Mouse (Mus musculus) c-Kit-positive CD71-negative TER-119-negative erythroid progenitor cells, embryonic 14.5 days (primary cell): Measurements from ENCODE around the gene Ing2.

Source experiments
- DNase-seq: peaks from one replicate; pipeline ENCODE4 v3.0.0-alpha.2; 2013; ENCODE audit warnings: low read depth

The Ing2 gene

DNA sequence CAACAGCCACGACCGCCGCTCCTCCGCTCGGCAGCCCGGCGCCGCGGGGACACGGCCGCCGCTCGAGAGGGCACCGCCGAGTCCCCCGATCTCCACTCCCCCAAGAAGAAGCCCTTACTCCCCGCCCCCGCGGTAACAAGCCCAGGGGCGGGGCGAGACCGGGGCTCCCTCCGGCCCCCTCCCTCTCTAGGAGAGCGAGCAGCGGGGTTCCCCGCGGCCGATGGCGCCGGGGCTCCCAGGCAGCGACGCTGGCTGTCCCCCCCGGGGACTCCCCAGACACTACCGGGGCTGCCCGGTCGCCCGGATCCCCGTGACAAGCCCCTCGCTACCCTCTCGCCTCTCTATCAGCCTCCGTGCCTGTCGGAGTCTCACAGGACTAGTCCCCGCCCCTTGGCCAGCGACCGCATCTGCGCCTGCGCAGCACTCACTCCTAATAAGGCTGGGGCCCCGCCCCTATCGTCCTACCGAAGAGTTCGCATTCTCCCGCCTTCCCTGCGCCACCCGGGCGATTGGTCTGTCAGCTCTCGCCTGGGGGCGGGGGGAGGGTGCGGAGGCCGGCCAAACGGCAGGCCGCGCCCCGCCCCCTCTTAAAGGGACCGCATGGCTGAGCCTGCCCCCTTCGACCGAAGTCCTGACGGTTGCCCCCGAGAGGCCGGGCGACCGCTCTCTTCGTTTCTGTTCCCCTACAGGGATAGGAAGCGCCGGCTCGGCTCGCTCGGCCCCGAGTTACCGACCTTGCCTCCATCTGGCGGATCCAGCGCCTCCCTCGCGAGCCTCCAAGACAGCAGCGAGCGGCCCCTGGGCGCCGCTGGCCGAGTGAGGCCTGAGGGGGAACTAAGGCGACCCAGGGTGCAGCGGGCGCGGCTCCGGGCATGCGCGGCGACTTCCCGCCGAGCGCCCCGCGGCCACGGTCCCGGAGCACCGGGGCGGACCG lies at the start of gene Ing2:
TSS of gene Ing2 (minus strand) at position 780 of the 934 bp plus-strand sequence.
- DNase-seq, result peak; percentile 99

DNA sequence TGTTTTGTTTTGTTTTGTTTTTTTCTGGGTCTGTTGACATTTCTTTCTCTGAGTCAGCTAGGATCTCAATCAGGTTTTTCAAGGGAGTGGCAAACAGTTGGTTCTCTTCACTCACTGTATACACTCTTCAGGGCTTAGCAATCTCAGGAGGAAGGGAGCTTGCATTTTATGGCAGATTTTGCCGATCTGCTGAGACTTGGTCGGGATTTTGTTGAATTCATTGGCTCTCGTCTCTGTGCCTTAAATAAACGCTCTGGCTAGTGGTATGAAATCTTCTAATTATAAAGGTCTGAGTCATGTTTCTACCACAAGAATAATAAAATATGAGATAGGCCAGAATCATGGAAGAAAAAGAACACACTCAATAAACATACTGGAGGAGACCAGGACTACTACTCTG lies 46.3 kb upstream of the Ing2 start:
- no peak for DNase-seq

DNA sequence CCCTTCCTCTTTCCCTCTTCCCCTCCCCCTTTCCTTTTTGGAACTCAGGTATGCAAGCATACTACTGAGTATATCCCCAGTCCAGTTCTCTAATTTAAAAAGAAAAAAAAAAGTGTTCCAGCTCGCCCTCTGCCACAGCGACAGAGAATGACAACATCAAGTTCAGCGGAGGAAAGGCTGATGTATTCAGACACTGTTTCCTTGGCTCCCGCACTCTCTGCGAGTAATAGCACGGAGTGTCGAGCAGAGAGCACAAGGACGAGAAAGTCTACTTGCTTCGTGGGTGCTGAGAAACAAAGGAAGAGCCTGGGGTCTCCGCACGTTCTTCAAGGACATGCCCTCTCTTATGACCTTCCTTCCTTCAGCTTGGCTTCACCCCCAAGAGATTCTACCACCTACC lies 43.3 kb upstream of the Ing2 start:
- DNase-seq, result no peak

DNA sequence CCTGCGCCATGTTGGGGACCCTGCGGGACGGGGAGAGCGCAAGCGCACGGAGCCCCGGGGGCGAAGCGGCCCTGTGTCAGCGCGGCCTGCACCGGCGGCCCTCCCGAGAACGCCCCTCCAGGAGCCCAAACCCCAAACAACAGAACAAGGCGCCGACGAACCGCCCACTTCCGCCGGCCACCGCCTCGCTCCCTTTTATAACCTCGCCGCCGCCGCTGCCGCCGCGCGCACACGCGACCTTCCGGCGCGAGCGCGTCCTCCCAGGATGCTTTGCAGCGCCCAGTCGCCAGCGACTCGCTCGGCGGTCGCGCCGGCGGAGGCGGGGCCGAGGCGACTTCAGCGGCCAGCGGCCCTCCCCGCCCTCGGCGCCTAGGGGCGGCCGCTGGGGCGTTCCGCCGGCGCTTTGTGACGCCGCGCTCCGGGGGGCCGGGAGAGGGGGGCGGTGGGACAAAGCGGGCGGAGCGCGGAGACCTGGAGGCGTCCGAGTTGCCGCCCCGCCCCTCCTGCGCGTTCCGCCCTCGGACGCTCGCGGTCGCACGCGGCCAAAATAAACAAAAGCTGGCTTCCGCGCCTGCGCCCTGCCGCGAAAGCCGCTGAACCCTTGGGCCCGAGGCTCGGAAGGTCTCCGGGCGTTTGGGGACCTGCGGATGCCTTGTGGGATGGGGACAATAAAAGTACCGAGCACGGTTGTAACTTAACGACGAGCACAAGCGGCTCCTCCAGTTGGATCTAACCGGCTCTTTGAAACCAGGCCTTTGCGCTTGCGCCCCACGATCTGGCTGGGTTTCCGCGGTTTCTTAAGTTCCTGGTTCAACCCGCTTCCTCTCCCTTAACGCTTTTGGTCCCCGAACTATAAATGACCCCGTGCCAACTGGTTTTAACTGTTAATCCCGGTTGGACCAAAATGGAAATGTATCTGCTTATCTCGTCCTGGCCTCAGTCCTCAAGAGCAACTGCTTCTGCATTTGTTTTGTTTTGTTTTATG lies 38.7 kb upstream of the Ing2 start, which contains the start of gene Cdkn2aip:
TSS of gene Cdkn2aip (minus strand) at position 172 of the 985 bp plus-strand sequence.
- DNase-seq, result peak; percentile 89

DNA sequence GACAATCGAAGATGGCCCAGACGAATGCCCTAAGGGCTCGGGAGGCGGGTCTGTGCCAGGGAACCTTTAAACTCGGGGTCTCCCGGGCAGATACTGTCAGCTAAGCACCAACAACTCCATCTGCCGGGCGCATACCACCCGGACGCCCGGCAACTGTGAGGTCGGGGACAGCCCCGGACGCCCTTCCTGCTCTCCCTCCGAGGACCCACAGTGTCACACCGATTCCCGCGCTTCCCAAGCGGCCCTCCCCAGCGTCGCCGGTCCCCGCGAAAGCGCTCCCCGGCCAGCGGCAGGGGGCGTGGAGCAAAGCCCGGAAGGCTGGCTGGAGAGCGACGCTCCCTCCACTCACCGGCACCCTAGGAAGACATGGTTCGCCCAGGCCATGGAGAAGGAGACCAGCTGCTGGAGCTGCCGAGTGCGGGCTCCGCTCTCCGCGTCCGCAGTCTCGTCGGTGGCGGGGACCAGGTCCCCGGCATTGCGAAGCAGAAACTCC lies 37.9 kb upstream of the Ing2 start:
- peak; percentile 35 for DNase-seq

DNA sequence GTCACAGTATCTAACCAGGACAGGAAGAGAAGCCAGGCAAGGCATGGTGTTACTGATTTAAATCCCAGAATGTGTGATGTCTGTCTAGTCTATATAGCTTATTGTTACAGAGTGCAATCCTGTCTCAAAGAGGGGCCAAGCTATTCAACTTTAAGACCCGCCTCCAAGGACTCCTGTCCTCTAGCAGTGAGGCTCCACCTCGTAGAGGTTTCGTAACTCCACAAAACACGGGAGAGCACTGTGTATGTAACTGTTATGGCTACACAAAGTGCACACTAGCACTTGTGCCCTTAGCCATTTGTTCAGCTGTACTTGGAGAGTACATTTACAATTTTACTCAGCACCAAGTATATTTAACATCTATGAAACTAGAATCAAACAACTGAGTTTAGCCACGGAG lies 32.8 kb upstream of the Ing2 start:
- no peak for DNase-seq

DNA sequence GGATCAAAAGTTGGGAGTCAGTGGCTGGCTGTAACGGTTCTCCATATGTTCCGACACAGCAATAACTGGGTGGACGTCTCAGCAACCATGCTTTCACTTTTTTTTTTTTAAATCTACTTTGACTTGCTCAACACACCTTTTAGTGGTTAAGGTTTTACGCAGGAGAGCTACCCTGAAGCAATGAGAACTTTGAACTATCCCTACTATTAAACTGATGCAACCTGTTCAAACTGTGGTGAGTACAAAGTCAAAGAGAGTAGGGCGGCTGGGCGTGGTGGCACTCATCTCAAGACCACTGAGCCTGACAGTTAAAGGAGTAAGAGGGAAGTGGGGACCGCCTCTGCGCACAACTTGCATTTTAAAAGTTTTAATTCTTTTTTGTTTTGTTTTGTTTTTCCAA lies 31.4 kb upstream of the Ing2 start:
- no peak for DNase-seq

DNA sequence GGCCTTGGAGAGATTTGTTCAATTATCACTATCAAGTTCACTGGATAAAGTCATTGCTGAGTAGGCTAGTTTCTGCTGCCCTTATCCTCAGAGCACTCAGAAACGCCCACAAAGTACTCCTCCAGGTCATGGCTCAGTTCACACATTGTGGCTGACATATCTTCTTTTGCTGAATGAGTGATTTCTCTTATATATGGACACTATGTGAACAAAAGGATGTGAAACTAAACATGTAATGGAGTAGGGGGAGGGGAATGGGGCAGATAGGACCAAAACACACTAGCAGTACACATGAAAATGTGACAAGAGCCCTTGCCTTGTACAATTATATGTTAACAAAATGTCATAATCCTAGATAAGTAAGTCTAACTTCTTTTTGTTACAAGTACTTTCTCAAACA lies 27.0 kb upstream of the Ing2 start:
- DNase-seq, result no peak

DNA sequence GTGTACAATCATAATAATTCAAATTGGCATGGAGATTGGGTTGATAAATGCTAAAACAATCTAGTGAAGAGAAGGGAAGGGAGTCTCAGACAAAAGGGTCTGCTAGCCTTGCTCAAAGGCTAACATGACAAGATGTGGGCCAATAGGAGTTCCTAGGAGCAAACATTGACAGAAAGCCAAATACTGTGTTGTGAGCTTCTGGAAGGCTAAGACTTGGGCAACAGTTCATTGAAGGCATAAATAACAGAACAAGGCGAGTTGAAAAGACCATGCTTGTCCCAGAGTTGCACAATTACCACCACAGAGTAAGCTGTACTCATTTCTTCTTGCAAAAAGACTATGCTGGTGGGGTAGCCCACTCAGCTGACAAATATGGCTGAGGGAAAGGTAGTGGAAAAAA lies 22.3 kb upstream of the Ing2 start:
- DNase-seq, result no peak

DNA sequence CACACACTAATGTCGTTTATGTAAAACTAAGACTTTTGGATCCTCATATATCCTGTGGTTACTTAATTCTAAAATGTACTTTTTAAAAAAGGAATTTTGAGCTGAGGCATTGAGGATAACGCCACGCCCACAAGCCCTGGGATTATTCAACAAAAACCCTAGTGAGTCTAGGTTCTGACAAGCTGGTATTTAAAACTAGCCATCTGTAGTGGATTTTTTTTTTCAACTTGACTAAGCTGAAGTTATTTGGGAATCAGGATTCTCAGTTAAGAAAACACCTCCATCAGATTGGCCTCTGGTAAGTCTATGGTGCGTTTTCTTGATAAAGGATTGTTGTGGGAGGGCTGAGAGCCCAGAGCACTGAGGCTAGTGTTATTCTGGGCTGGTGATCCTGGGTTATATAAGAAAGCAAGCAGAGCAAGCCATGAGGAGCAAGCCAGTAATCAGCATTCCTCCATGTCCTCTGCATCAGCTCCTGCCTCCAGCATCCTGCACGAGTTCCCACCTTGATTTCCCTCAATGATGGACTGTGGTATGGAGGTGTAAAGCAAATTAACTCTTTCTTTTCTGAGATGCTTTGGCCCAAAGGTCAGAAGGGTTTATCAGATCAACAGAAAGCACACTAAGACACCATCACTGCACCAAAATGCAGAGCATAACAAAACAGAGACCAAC lies 20.2 kb upstream of the Ing2 start:
- DNase-seq, result no peak

DNA sequence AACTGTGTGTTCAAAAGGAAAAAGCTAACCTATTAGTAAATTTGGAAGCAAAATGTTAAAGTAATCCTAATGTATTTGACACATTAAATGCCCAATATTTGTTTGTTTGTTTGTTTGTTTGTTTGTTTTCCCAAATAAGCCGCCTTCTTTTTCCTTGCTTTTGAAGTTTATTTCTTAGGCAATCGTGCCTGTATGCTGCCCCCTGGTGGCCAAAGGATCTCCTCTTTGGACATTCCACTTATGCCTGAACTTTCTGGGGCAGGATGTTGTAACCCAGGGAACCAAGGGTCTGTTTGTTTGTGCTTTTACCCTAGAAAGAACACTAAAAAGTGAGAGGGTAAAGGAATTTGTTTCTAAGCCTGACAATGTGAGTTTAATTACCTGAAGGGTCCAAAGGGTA lies 17.8 kb upstream of the Ing2 start:
- DNase-seq, result peak; percentile 67

DNA sequence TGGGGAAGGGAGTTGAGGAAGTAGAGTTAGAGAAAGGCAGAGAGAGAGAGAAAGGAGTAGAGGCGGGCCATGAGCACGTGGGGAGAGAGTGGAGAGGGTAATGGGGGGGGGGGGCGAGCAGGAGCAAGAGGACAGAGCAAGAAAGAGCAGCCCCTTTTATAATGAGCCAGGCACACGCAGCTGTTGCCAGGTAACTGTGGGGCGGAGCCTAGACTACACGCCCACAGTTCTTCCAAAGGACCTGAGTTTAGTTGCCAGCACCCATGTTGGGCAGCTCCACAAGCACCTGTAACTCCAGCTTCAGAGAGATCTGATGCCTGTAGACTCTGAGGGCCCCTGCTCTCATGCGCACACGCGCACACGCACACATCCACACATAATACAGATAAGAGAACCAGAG lies 16.5 kb upstream of the Ing2 start:
- DNase-seq, result no peak

DNA sequence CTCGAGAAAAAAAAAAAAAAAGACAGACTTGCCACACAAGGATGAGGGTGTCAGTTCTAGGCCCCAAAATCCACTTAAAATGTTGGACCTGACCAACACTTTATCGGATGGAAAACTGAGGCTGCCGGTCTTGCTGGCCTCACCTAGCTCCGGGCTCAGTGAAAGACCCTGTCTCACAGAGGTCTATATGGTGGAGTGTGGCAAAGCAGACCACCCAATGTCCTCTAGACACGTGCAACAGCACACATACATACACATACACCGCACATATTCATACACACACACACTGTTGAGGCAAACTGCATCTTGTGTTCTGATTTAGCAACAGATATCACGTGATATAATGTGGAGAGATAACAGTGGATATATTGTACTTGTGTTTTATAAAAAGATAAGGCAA lies 15.9 kb upstream of the Ing2 start:
- no peak for DNase-seq

DNA sequence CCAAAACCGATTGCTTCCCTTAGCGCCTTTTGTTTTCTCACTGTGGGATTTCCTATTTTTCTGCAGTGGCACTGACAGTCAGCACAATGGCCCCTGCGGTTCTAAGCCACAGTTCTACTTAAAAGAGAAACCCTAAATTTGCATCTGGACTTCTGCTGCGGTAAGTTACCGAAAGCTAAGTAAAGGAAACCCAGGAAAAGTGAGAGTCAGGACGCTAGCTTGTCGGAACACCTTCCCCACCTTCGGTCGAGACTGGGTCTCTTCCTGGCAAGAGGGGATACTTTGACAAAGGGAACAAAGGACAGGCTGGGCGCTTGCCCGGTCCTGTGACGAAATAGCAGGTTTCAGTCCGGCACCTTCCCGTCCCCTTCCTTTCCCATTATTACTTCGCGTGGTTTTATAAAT lies 15.3 kb upstream of the Ing2 start:
- no peak for DNase-seq

DNA sequence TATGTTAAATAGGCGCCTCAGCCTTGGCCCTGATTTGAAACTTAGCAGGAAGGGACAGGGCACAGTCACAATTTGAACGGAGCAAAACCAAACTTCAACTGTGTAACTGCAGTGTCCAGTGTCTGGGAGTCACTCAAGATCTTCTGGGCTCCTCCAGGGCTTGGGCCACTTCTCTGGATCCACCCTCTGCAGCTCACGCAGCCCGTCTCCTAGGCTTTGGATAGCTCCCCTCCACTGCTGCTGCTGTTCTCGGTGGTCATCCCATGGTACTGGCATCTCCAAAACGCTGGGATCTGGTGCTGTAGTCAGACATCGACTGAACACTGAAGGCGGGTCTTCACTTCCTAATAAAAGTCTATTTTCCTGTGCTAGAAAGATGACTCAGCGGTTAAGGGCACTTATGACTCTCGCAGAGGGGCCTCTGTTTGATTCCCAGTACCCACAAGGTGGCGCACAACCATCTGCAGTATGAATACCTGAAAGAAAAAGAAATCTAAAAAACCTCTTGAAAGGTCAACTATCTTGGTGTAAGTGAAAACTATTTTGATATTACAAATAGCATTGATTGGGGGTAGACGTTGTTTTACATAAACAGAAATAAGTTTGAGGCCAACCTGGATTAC lies 14.5 kb upstream of the Ing2 start:
- DNase-seq, result peak; percentile 61

DNA sequence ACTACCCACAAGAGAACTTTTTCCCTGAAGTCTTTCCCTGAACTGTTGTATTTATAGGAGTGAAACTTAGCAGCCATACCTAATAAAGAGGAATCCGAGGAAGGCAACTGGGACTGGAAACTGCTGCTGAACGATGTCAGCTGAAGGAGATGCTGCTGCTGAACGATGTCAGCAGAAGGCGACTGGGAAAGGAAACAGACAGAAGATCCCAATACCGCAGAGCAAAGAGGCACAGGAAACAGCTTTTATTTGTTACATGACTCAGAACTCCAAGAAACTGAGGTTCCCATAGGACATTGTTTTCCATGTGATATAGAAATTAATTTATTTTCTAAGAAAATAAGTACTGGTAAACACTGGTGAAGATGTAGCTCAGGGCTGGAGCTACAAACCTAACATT lies 9.1 kb upstream of the Ing2 start:
- no peak for DNase-seq

DNA sequence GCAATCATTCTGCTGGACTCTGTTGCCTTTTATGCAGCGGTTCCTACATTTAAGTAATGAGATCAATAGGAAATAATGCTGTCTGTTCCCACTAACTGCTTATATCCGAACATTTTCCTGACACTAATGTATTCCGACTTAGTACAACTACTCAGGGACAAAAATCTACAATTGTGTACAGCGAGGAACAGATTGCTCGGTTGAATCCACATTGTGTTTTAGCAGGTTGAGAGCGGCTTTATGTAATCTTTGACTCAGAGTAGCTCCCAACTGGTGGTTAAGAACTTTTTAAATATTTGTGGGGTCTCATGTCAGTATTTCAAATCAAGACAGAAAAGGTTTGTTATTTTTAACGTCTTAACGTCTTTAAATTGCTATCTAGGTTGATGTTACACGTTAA lies 8.6 kb upstream of the Ing2 start:
- no peak for DNase-seq

DNA sequence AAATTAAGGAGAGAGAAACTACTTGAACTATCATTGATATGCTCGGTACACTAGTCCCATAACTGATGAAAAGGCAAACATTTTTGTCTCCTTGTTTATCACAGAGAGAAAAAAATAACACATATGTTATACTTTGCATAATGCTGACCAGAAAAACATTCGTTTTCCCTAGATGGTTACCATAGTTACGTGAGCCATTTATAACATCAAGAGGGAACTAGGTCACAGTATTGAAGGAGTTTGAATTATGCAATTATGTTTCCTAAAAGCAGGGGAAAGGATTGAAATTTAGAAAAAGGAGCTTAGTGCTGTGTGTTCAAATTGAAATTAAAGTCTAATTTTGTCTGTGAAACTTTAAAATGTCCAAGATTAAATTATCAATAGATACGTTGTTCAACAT lies 5.0 kb upstream of the Ing2 start:
- DNase-seq, result no peak

DNA sequence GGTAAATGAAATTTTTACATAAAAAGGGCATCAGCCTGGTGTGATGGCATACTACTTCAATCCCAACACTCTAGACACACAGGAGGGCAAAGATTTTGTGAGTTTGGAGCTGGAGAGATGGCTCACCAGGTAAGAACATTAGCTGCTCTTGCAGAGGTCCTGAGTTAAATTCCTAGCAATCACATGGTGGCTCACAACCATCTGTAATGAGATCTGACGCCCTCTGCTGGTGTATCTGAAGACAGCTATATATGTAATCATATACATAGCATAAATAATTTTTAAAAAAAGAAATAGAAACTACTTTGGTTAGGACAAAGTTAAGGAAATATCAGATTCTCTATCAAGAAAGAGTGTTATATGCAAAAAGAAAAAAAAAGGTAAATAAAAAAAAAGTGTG lies 4.2 kb upstream of the Ing2 start:
- no peak for DNase-seq

DNA sequence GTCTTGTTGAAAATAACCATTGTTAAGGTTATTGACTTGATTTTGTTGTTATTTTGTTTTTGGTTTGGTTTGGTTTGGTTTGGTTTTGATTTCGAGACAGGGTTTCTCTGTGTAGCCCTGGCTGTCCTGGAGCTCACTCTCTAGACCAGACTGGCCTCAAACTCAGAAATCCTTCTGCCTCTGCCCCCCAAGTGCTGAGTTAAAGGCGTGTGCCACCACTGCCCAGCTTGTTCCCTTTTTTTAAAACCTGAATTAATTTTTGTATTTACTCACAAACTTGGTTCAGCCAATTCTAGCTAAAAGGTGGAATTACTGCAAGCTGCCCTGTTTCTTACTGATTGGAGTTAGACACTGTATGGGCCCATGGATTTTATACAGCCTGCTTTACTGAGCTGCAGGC lies 1.3 kb upstream of the Ing2 start:
- no peak for DNase-seq

DNA sequence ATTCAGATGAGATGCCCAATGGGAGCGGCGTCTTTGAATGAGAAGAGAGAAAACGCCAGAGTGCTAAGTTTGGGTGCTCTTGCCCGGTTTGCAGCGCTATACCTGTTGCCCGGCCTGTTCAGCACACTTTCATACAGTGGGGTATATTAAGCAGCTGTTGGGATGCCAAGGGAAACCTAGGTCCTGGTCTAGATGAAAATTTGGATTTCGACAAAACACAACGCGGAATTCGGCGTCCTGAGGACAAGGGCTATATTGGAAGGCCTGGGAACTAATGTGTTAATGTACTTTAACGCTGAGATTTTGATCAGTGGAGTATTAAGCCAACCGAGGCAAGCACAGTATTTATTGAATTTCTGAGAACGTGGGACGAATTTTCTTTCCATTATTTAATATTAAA lies 868 bp upstream of the Ing2 start:
- DNase-seq, result no peak

DNA sequence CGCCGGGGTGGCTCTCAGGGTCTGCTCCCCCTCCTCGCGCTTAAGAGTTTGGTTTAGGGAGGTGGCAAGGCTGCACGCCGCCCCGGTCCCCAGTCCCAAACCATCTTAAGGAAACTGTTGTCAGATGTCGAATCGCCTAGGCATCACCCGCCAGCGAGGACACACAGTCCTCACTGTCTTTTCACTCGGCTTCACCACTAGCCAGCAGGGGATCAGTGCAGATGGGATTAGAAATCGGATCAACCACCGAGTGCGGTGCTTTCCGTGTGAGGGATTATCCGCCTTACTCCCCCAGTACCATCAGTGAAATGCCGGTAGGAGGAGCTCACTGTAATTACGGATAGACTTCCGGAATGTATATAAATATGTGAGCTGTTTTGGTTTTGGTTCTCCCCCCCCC lies 430 bp upstream of the Ing2 start:
- DNase-seq, result no peak
